Mouse (Mus musculus): ENCODE data around the gene Parp9. TPM values are rescaled to one million over a fixed set of nuclear protein-coding genes. Genes with fewer than 3 reads are reported as not detected.
A peak's percentile ranks its signal among the peaks of the same experiment; 100 is the strongest.
"Not testable (repeated sequence)": the region's sequence is repeated elsewhere in the genome, so short reads cannot be mapped to it uniquely, and the experiment has no call there.

Parp9 gene
- polyA plus RNA-seq, 1 experiment from 2014 or later, result 5.3 TPM

GRCm38 (mm10) chr16:35981363-35981821 is 43.1 kb downstream of the Parp9 start:
- Histone ChIP-seq H3K4me2 (no peak overlapping the region), H3K9me3 (0 out of 2 replicates have a peak, but pooled peaks cover 3% of the 10 kb centered on the region), H3K27ac (no peak overlapping the region), H3K4me3 (no peak overlapping the region), H3K4me1 (peaks cover 7% of the 10 kb centered on the region; the same call in 1 of the 2 replicates), H3K27me3 (no peaks in the 10 kb centered on the region), H3K9ac (no peak overlapping the region), H3K36me3 (no peaks in the 10 kb centered on the region)
- WGBS, result 44% methylated on average over 19 of the region's 19 CpGs
- peak; percentile 93 for ATAC-seq (ENCODE audit: insufficient number of reproducible peaks, low FRiP score, low TSS enrichment, low read depth)

- Histone ChIP-seq H3K9me3 (0 out of 2 replicates have a peak, but pooled peaks cover 3% of the 10 kb centered on the region), H3K27me3 (no peaks in the 10 kb centered on the region), H3K9ac (peak overlapping the region; percentile 26), H3K4me2 (peak overlapping the region; percentile 76), H3K36me3 (no peaks in the 10 kb centered on the region), H3K4me1 (peaks cover 7% of the 10 kb centered on the region; the same call in 1 of the 2 replicates), H3K27ac (no peak overlapping the region; the same call in 1 of the 2 replicates), H3K4me3 (peak overlapping the region; percentile 68)
- no peak for ATAC-seq (ENCODE audit: insufficient number of reproducible peaks, low FRiP score, low TSS enrichment, low read depth)
- WGBS, result 3% methylated on average over 15 of the region's 15 CpGs
These were observed 44.2 kb downstream of the Parp9 start for GRCm38 (mm10) chr16:35982506-35982901.

GRCm38 (mm10) chr16:35982902-35983516 is 44.7 kb downstream of the Parp9 start:
- WGBS, result under 1% methylated on average over 44 of the region's 54 CpGs
- peaks cover 7% of the 10 kb centered on the region; the same call in 1 of the 2 replicates for H3K4me1 ChIP-seq
- H3K36me3 ChIP-seq, result no peaks in the 10 kb centered on the region
- H3K4me2 ChIP-seq, result peak overlapping the region; percentile 76
- peak overlapping the region; percentile 97 for H3K27ac ChIP-seq
- H3K4me3 ChIP-seq, result peak overlapping the region; percentile 68
- no peaks in the 10 kb centered on the region for H3K27me3 ChIP-seq
- peak overlapping the region; percentile 87 for H3K9ac ChIP-seq
- 0 out of 2 replicates have a peak, but pooled peaks cover 3% of the 10 kb centered on the region for H3K9me3 ChIP-seq
- ATAC-seq (ENCODE audit: insufficient number of reproducible peaks, low FRiP score, low TSS enrichment, low read depth), result peak; percentile 92

GRCm38 (mm10) chr16:35983517-35984101 is 45.3 kb downstream of the Parp9 start:
- Histone ChIP-seq H3K27ac (peak overlapping the region; percentile 97), H3K4me3 (peak overlapping the region; percentile 68), H3K4me1 (peaks cover 7% of the 10 kb centered on the region; the same call in 1 of the 2 replicates), H3K36me3 (no peaks in the 10 kb centered on the region), H3K4me2 (peak overlapping the region; percentile 76), H3K27me3 (no peaks in the 10 kb centered on the region), H3K9me3 (0 out of 2 replicates have a peak, but pooled peaks cover 3% of the 10 kb centered on the region), H3K9ac (peak overlapping the region; percentile 87)
- WGBS, result under 1% methylated on average over 53 of the region's 86 CpGs
- peak; percentile 40 for ATAC-seq (ENCODE audit: insufficient number of reproducible peaks, low FRiP score, low TSS enrichment, low read depth)

- ATAC-seq (ENCODE audit: insufficient number of reproducible peaks, low FRiP score, low TSS enrichment, low read depth), result no peak
- H3K9ac ChIP-seq, result no peak overlapping the region
- peak overlapping the region; percentile 76 for H3K4me2 ChIP-seq
- no peaks in the 10 kb centered on the region for H3K36me3 ChIP-seq
- H3K9me3 ChIP-seq, result 0 out of 2 replicates have a peak, but pooled peaks cover 3% of the 10 kb centered on the region
- no peak overlapping the region for H3K27ac ChIP-seq
- no peaks in the 10 kb centered on the region for H3K27me3 ChIP-seq
- H3K4me3 ChIP-seq, result peak overlapping the region; percentile 68; the same call in 1 of the 2 replicates
- WGBS, result 58% methylated on average over 3 of the region's 3 CpGs
- H3K4me1 ChIP-seq, result peaks cover 7% of the 10 kb centered on the region; the same call in 1 of the 2 replicates
These were observed 46.2 kb downstream of the Parp9 start for GRCm38 (mm10) chr16:35984471-35984870.

GRCm38 (mm10) chr16:35987930-35988329 is 49.7 kb downstream of the Parp9 start:
- H3K4me1 ChIP-seq, result peaks cover 3% of the 10 kb centered on the region; the same call in 1 of the 2 replicates
- no peaks in the 10 kb centered on the region for H3K27me3 ChIP-seq
- H3K4me2 ChIP-seq, result no peak overlapping the region
- no peak overlapping the region for H3K27ac ChIP-seq
- H3K36me3 ChIP-seq, result no peaks in the 10 kb centered on the region
- no peaks in the 10 kb centered on the region for H3K9me3 ChIP-seq
- WGBS, result 51% methylated on average over 1 of the region's 1 CpGs
- no peak overlapping the region for H3K4me3 ChIP-seq
- ATAC-seq (ENCODE audit: insufficient number of reproducible peaks, low FRiP score, low TSS enrichment, low read depth), result no peak
- H3K9ac ChIP-seq, result no peak overlapping the region

GRCm38 (mm10) chr16:35992391-35992790 is 54.1 kb downstream of the Parp9 start:
- Histone ChIP-seq H3K4me1 (no peaks in the 10 kb centered on the region), H3K4me3 (no peak overlapping the region), H3K36me3 (no peaks in the 10 kb centered on the region), H3K27me3 (no peaks in the 10 kb centered on the region), H3K9me3 (no peaks in the 10 kb centered on the region), H3K9ac (no peak overlapping the region), H3K27ac (no peak overlapping the region), H3K4me2 (no peak overlapping the region)
- WGBS, result 71% methylated on average over 1 of the region's 1 CpGs
- ATAC-seq (ENCODE audit: insufficient number of reproducible peaks, low FRiP score, low TSS enrichment, low read depth), result no peak

GRCm38 (mm10) chr16:35993316-35993715 is 55.0 kb downstream of the Parp9 start:
- no peak overlapping the region for H3K9ac ChIP-seq

GRCm38 (mm10) chr16:35998852-35999251 is 60.6 kb downstream of the Parp9 start:
- H3K4me1 ChIP-seq; ATAC-seq (ENCODE audit: insufficient number of reproducible peaks, low FRiP score, low TSS enrichment, low read depth); H3K9ac ChIP-seq; H3K9me3 ChIP-seq; H3K4me3 ChIP-seq; H3K4me2 ChIP-seq; H3K27ac ChIP-seq; H3K27me3 ChIP-seq: not testable (repeated sequence)
- WGBS, result 90% methylated on average over 4 of the region's 4 CpGs
- H3K36me3 ChIP-seq, result peaks cover 14% of the 10 kb centered on the region

More at GRCm38 (mm10) chr16:35993316-35993715, 55.0 kb downstream of the Parp9 start:
- H3K36me3 ChIP-seq, result no peaks in the 10 kb centered on the region
- no peak overlapping the region for H3K4me2 ChIP-seq
- H3K4me3 ChIP-seq, result no peak overlapping the region
- ATAC-seq (ENCODE audit: insufficient number of reproducible peaks, low FRiP score, low TSS enrichment, low read depth), result no peak
- no peaks in the 10 kb centered on the region for H3K9me3 ChIP-seq
- no peaks in the 10 kb centered on the region for H3K4me1 ChIP-seq
- 81% methylated on average over 3 of the region's 3 CpGs for WGBS
- H3K27ac ChIP-seq, result no peak overlapping the region
- H3K27me3 ChIP-seq, result no peaks in the 10 kb centered on the region

GRCm38 (mm10) chr16:36008396-36008795 is 70.1 kb downstream of the Parp9 start:
- Histone ChIP-seq H3K9ac (no peak overlapping the region), H3K27me3 (no peaks in the 10 kb centered on the region), H3K4me3 (no peak overlapping the region), H3K4me1 (no peaks in the 10 kb centered on the region), H3K27ac (no peak overlapping the region), H3K9me3 (no peaks in the 10 kb centered on the region), H3K36me3 (peaks cover 17% of the 10 kb centered on the region), H3K4me2 (no peak overlapping the region)
- ATAC-seq (ENCODE audit: insufficient number of reproducible peaks, low FRiP score, low TSS enrichment, low read depth), result no peak
- 92% methylated on average over 3 of the region's 3 CpGs for WGBS

- no peak for ATAC-seq (ENCODE audit: insufficient number of reproducible peaks, low FRiP score, low TSS enrichment, low read depth)
- Histone ChIP-seq H3K4me1 (no peaks in the 10 kb centered on the region), H3K4me2 (no peak overlapping the region), H3K27me3 (no peaks in the 10 kb centered on the region), H3K4me3 (no peak overlapping the region), H3K36me3 (peaks cover 30% of the 10 kb centered on the region), H3K9ac (no peak overlapping the region), H3K9me3 (no peaks in the 10 kb centered on the region), H3K27ac (no peak overlapping the region)
- WGBS, result 93% methylated on average over 1 of the region's 1 CpGs
These were observed 78.1 kb downstream of the Parp9 start for GRCm38 (mm10) chr16:36016335-36016734.
